Mouse (Mus musculus): ENCODE results near the gene Dusp22.

GRCm38 (mm10) chr13:30658201-30658996 lies 1.4 kb upstream of the Dusp22 start:
- TF ChIP-seq POLR2A (IDR thresholded peaks at IDR 0.05; ENCODE audit: low read depth, low read length) = no peak
- no peak for TF ChIP-seq CTCF (IDR thresholded peaks at IDR 0.05; ENCODE audit: extremely low read depth, insufficient read depth, insufficient read length, insufficient replicate concordance)

Measured in spleen, adult 2 months (tissue).